In the genomic region with DNA sequence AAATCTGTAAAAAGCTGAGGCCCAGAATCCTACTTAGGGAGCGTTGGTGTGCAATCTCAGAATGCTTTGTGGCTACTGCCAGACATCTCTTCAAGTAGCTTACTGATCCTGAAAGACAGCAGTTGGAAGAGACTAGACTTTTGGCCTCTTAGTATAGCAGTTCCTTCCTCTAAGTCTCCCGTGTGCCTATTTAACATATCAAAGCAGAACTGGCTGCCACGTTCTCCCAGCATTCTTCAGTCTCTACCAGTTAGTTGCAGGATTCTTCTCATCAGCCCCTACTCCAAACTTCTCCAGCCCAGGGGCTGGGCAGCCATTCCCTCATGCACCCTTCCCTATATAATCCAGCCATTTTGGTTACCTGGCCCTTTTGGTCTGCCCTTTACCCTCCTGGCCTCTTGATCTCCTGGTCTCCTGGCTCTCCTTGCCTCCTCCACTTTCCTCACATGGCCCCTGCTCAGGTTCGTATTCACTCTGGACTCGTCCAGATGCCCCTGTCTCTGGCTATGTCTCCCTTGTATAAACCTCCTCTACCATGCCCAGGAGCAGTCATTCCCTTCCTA, we compare ENCODE assay signal across 8 mouse cellular contexts. TPM values are rescaled to one million over a fixed set of nuclear protein-coding genes. Genes with fewer than 3 reads are reported as not detected.
A peak's percentile ranks its signal among the peaks of the same experiment; 100 is the strongest.
DNase-seq lines count a peak whose midpoint lies in the region; ATAC-seq and TF ChIP-seq lines count a peak whose summit lies in the region.

No protein-coding gene starts in this region.

- DNase-seq in heart, postnatal 25 days (ENCODE audit: low spot score): no peak
- DNase-seq in embryonic facial prominence, embryonic 14.5 days (ENCODE audit: low spot score): no peak
- peak; percentile 40 for DNase-seq in limb, embryonic 10.5 days (ENCODE audit: low spot score)
- DNase-seq in urinary bladder, postnatal 10 days (ENCODE audit: low spot score): no peak
- DNase-seq in yolk sac, embryonic 10.5 days (ENCODE audit: low spot score): no peak

- intact Hi-C loops in heart, postnatal 25 days (cut with DNase I): loop anchor here (2.0 kb wide), 1 partner anchor 91 kb away; a partner anchor contains a TSS

- no peak for TF ChIP-seq EP300 in ES-Bruce4 (IDR thresholded peaks at IDR 0.05; ENCODE audit: insufficient read depth, low read depth, low read length)

- whole genome bisulfite sequencing in heart, embryonic 13.5 days: 24% methylated on average over 5 of the region's 5 CpGs
- 15% methylated on average over 5 of the region's 5 CpGs for WGBS in embryonic facial prominence, embryonic 14.5 days
- WGBS in limb, embryonic 10.5 days: 25% methylated on average over 5 of the region's 5 CpGs
- WGBS in small intestine, adult 2 months: 31% methylated on average over 5 of the region's 5 CpGs

- H3K4me2 ChIP-seq in heart, embryonic 13.5 days: peak overlapping the region; percentile 79
- peak overlapping the region; percentile 54 for H3K4me2 ChIP-seq in embryonic facial prominence, embryonic 14.5 days (ENCODE audit: low read depth, low read length)

- TF ChIP-seq POLR2A in ES-Bruce4 (IDR thresholded peaks at IDR 0.05; ENCODE audit: insufficient read depth, low read length): no peak
- TF ChIP-seq POLR2A in small intestine, adult 2 months (IDR thresholded peaks at IDR 0.05; ENCODE audit: low read depth, low read length): no peak

- H3K9ac ChIP-seq in heart, embryonic 13.5 days: peak overlapping the region; percentile 79
- peak overlapping the region; percentile 53 for H3K9ac ChIP-seq in ES-Bruce4 (ENCODE audit: low read depth, poor library complexity, severe bottlenecking)
- H3K9ac ChIP-seq in embryonic facial prominence, embryonic 14.5 days (ENCODE audit: low read depth, low read length): peak overlapping the region; percentile 49

- TF ChIP-seq CTCF in ES-Bruce4 (IDR thresholded peaks at IDR 0.05; ENCODE audit: low read depth, low read length): no peak
- no peak for TF ChIP-seq CTCF in small intestine, adult 2 months (IDR thresholded peaks at IDR 0.05; ENCODE audit: extremely low read depth, insufficient read length, insufficient replicate concordance, low read depth, low read length)

- H3K9me3 ChIP-seq in heart, embryonic 13.5 days: no peaks in the 10 kb centered on the region
- H3K9me3 ChIP-seq in ES-Bruce4 (replicated peaks; ENCODE audit: control insufficient read depth, insufficient read depth, low read length, poor library complexity, severe bottlenecking): no peaks in the 10 kb centered on the region
- no peaks in the 10 kb centered on the region for H3K9me3 ChIP-seq in embryonic facial prominence, embryonic 14.5 days (ENCODE audit: control insufficient read depth, low read length)
- H3K9me3 ChIP-seq in limb, embryonic 10.5 days (replicated peaks): no peaks in the 10 kb centered on the region

- ATAC-seq in heart, embryonic 13.5 days (ENCODE audit: extremely low read depth, insufficient number of reproducible peaks, low FRiP score, low TSS enrichment): no peak
- ATAC-seq in embryonic facial prominence, embryonic 14.5 days (ENCODE audit: low read depth): no peak

- peaks cover 28% of the 10 kb centered on the region for H3K4me1 ChIP-seq in heart, embryonic 13.5 days
- no peaks in the 10 kb centered on the region for H3K4me1 ChIP-seq in ES-Bruce4 (ENCODE audit: control insufficient read depth, insufficient read depth, low read length)
- peaks cover 20% of the 10 kb centered on the region for H3K4me1 ChIP-seq in embryonic facial prominence, embryonic 14.5 days (ENCODE audit: control insufficient read depth, insufficient read depth, low read length)
- H3K4me1 ChIP-seq in limb, embryonic 10.5 days: peaks cover 25% of the 10 kb centered on the region
- no peaks in the 10 kb centered on the region; the same call in 1 of the 2 replicates for H3K4me1 ChIP-seq in small intestine, adult 2 months (ENCODE audit: control insufficient read depth, insufficient read depth, insufficient read length, low read length)

- H3K36me3 ChIP-seq in heart, embryonic 13.5 days: no peaks in the 10 kb centered on the region
- no peaks in the 10 kb centered on the region for H3K36me3 ChIP-seq in ES-Bruce4 (ENCODE audit: control insufficient read depth, insufficient read depth, low read length, poor library complexity, severe bottlenecking)
- no peaks in the 10 kb centered on the region for H3K36me3 ChIP-seq in embryonic facial prominence, embryonic 14.5 days (ENCODE audit: control insufficient read depth, insufficient read depth, low read length)
- H3K36me3 ChIP-seq in limb, embryonic 10.5 days: no peaks in the 10 kb centered on the region
- H3K36me3 ChIP-seq in small intestine, adult 2 months (ENCODE audit: control insufficient read depth, insufficient read depth, low read length): no peaks in the 10 kb centered on the region

- H3K27me3 ChIP-seq in heart, embryonic 13.5 days (replicated peaks): no peaks in the 10 kb centered on the region
- H3K27me3 ChIP-seq in ES-Bruce4 (ENCODE audit: control insufficient read depth, insufficient read depth, low read length, poor library complexity, severe bottlenecking): no peaks in the 10 kb centered on the region
- H3K27me3 ChIP-seq in embryonic facial prominence, embryonic 14.5 days (replicated peaks; ENCODE audit: control insufficient read depth, insufficient read depth, low read length): no peaks in the 10 kb centered on the region
- H3K27me3 ChIP-seq in limb, embryonic 10.5 days (ENCODE audit: low read depth, poor library complexity, severe bottlenecking): no peaks in the 10 kb centered on the region
- no peaks in the 10 kb centered on the region for H3K27me3 ChIP-seq in small intestine, adult 2 months (ENCODE audit: control insufficient read depth, insufficient read depth, low read length)

- peak overlapping the region; percentile 98 for H3K27ac ChIP-seq in heart, embryonic 13.5 days (replicated peaks)
- peak overlapping the region; percentile 91 for H3K27ac ChIP-seq in ES-Bruce4 (ENCODE audit: insufficient read depth, low read length)
- peak overlapping the region; percentile 98 for H3K27ac ChIP-seq in embryonic facial prominence, embryonic 14.5 days (replicated peaks; ENCODE audit: low read depth, low read length)
- peak overlapping the region; percentile 95 for H3K27ac ChIP-seq in limb, embryonic 10.5 days
- H3K27ac ChIP-seq in small intestine, adult 2 months (ENCODE audit: insufficient read depth, low read depth, low read length): no peak overlapping the region

- H3K4me3 ChIP-seq in heart, embryonic 13.5 days: peak overlapping the region; percentile 82
- H3K4me3 ChIP-seq in ES-Bruce4 (ENCODE audit: low read depth, low read length): peak overlapping the region; percentile 74
- H3K4me3 ChIP-seq in embryonic facial prominence, embryonic 14.5 days (ENCODE audit: low read depth, low read length): peak overlapping the region; percentile 87
- H3K4me3 ChIP-seq in limb, embryonic 10.5 days: peak overlapping the region; percentile 83
- H3K4me3 ChIP-seq in small intestine, adult 2 months (ENCODE audit: low read depth, low read length): peak overlapping the region; percentile 45; the same call in 1 of the 2 replicates

RNA-seq across cellular contexts. Expression of a gene that starts 1.2 kb away (rescaled TPM):
- 13.8 and 15.3 TPM in 2 replicates for polyA plus RNA-seq in heart, embryonic 13.5 days (2015; fragmentation: Nextera tagmentation; extraction: Ambion mirVana)
- total RNA-seq in heart, postnatal 25 days (2021): 10 to 100 TPM; 12.6 to 13.7 TPM
- polyA plus RNA-seq in ES-Bruce4 (2011; ENCODE audit: insufficient read depth, insufficient read length, low read depth, missing spikeins): 45.8 and 52.0 TPM in 2 replicates
- polyA plus RNA-seq in embryonic facial prominence, embryonic 14.5 days (2014; fragmentation: Nextera tagmentation; extraction: Ambion mirVana): 27.6 and 28.7 TPM in 2 replicates
- polyA plus RNA-seq in limb, embryonic 10.5 days (2016; fragmentation: Nextera tagmentation; extraction: Ambion mirVana): 25.6 and 30.3 TPM in 2 replicates
- polyA plus RNA-seq in small intestine, adult 2 months (2012; rRNA removed): 0.60 and 1.6 TPM in 2 replicates
